Mouse (Mus musculus) liver, adult 2 months (tissue): Measurements from ENCODE around the gene Gm20388. TPM values are rescaled to one million over a fixed set of nuclear protein-coding genes. Genes with fewer than 3 reads are reported as not detected.

Source experiments
- DNase-seq: peaks from one replicate; pipeline ENCODE4 v3.0.0-alpha.2; 2011; ENCODE audit warnings: low read depth, low spot score; ENCODE audit errors: extremely low read depth
- H3K27ac ChIP-seq: fragments of 200-500 bp; replicated peaks from 2 replicates; pipeline ENCODE4 v1.5.1; 2012; ENCODE audit warnings: low read depth, mild to moderate bottlenecking, control low read depth, inconsistent platforms, low read length; ENCODE audit not compliant: insufficient read depth
- H3K27me3 ChIP-seq: fragments of 200-500 bp; 2 replicates; pipeline ENCODE4 v1.6.1; 2012; ENCODE audit warnings: mild to moderate bottlenecking, moderate library complexity, low read length, inconsistent platforms; ENCODE audit not compliant: control insufficient read depth, insufficient read depth
- H3K36me3 ChIP-seq: fragments of 200-500 bp; 2 replicates; pipeline ENCODE4 v1.6.1; 2012; ENCODE audit warnings: low read length, inconsistent platforms; ENCODE audit not compliant: control insufficient read depth, insufficient read depth
- H3K4me1 ChIP-seq: fragments of 200-500 bp; 2 replicates; pipeline ENCODE4 v1.6.1; 2011; ENCODE audit warnings: low read length; ENCODE audit not compliant: control insufficient read depth, insufficient read depth
- H3K4me3 ChIP-seq: fragments of 200-500 bp; 2 replicates; pipeline ENCODE4 v1.5.1; 2011; ENCODE audit warnings: low read depth, mild to moderate bottlenecking, control low read depth, low read length, moderate library complexity; ENCODE audit not compliant: insufficient read depth
- H3K79me2 ChIP-seq: fragments of 200-500 bp; 2 replicates; pipeline ENCODE4 v1.6.1; 2012; ENCODE audit warnings: inconsistent platforms, mild to moderate bottlenecking, low read length, moderate library complexity; ENCODE audit not compliant: control insufficient read depth, insufficient read depth
- H3K9ac ChIP-seq: fragments of 200-500 bp; 2 replicates; pipeline ENCODE4 v1.6.1; 2012; ENCODE audit warnings: low read depth, mild to moderate bottlenecking, control low read depth, inconsistent platforms, low read length
- CTCF ChIP-seq: fragments of 200-500 bp; IDR thresholded peaks from 2 replicates; pipeline ENCODE4 v1.5.1; 2011; ENCODE audit warnings: low read depth, low read length, control low read depth
- POLR2A ChIP-seq: fragments of 200-500 bp; IDR thresholded peaks from 2 replicates; pipeline ENCODE4 v1.6.1; 2011; ENCODE audit warnings: low read length, control low read depth; ENCODE audit not compliant: insufficient read depth; ENCODE audit errors: extremely low read depth
- WGBS: fragments of 180-500 bp; shearing (Covaris S2); methylation state at CpG from one replicate; pipeline ENCODE4 v1.1.7; 2018; 5-methylcytosine and 5-hydroxymethylcytosine counted together
- polyA plus RNA-seq: library from polyadenylated mRNA; depleted of rRNA; stranded (reverse); fragments of >200 nt; gene quantifications from 2 replicates; pipeline ENCODE4 v1.2.3, GENCODE M21; 2012
- total RNA-seq: library from RNA; depleted of rRNA; stranded (reverse); fragments of >200 nt; gene quantifications from 2 replicates; pipeline ENCODE4 v1.2.3, GENCODE M21; 2014

Gm20388 gene
- total and polyA plus RNA-seq, 2 experiments, result 6.4 to 19.9 TPM

DNA sequence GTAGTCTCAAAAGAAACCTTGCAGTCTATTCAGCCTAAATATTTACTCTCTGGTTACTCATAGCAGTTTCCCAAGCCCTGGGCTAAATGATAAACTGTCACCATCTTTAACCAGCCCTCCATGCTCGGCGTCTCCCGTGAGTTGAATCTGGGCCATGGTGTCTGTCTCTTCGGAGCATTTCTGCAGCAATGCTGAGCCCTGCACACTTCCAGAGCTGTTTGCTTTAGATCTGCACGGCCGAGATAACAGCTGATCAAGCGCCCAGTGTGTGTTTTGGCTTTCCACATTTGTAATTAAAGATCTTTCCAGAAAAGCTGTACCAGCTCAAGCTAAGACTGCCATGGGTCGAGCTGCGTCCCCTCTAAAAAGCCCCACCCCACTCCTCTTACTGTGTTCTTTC lies 1068.6 kb downstream of the Gm20388 start:
- no peak for DNase-seq
- TF ChIP-seq POLR2A (no peak), CTCF (no peak)
- Histone ChIP-seq H3K27me3 (peaks cover 3% of the 10 kb centered on the region; the same call in 1 of the 2 replicates), H3K9ac (no peak overlapping the region), H3K36me3 (no peaks in the 10 kb centered on the region), H3K4me1 (no peaks in the 10 kb centered on the region), H3K4me3 (no peak overlapping the region), H3K27ac (no peak overlapping the region), H3K79me2 (no peaks in the 10 kb centered on the region)
- 16% methylated on average over 9 of the region's 9 CpGs for WGBS

DNA sequence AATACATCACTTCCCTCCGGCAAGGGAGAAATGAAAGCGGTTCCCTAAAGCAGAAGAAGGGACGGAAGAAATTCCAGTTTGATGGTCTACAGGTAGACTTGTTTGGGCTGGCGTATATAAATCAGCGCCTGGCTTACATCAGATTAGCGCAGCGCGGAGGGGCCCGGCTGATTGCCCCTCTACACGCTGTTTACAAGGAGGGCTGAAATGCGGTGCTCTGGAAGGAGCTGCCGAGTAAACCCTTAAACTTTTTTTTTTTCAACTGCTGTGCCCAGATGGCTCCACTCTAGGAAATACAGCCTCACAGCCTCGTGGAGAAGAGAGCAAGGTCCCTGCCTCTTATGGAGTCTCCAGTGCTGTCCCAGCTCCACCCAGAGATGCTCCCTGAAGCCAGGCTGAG lies 1070.3 kb downstream of the Gm20388 start:
- Histone ChIP-seq H3K79me2 (no peaks in the 10 kb centered on the region), H3K27me3 (peaks cover 3% of the 10 kb centered on the region; the same call in 1 of the 2 replicates), H3K9ac (no peak overlapping the region), H3K27ac (no peak overlapping the region), H3K4me3 (no peak overlapping the region), H3K36me3 (no peaks in the 10 kb centered on the region), H3K4me1 (no peaks in the 10 kb centered on the region)
- TF ChIP-seq CTCF (no peak), POLR2A (no peak)
- DNase-seq, result no peak
- WGBS, result 62% methylated on average over 13 of the region's 13 CpGs

DNA sequence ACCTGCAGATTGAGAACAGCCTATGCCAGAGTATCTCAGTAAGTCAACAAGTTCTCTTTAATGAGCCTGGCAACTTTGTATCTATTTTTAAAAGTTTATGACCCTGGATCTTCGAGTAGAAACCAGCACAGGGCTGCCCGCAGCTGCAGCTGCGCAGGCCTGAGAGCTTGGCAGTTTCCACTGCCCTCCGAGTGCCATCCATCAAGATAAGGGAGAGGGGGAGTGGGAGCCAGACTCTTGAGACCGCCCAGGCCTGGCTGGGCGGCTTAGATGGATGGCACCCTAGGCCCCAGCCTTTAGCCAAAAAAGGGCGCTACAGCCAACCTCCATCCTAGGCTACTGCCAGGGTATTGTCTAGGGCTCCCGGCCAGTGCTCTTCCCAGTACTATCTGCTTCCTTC lies 1074.2 kb downstream of the Gm20388 start:
- no peak for TF ChIP-seq POLR2A
- no peak for TF ChIP-seq CTCF
- Histone ChIP-seq H3K9ac (no peak overlapping the region), H3K79me2 (no peaks in the 10 kb centered on the region), H3K4me3 (no peak overlapping the region), H3K27me3 (no peaks in the 10 kb centered on the region), H3K27ac (no peak overlapping the region), H3K36me3 (no peaks in the 10 kb centered on the region), H3K4me1 (no peaks in the 10 kb centered on the region)
- WGBS, result 82% methylated on average over 8 of the region's 8 CpGs
- DNase-seq, result no peak

DNA sequence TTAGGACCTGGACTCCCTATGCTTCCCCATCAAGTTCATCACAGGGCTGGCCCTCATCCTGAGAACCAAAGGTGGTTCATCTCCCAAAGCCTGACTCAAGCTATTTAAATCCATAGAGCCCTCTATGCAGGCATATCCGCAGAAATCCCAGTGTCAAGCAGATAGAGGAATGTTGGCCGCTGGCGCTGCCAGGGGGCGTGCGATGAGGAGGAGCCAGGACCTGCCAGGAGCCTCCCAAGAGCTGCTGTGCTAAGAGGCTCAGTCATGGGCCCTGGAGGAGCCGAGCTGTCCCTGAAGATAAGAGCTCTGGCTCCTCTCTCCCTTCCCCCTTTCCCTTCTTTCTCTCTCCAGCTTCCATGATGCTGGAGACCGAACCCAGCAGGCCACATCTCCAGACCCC lies 1075.4 kb downstream of the Gm20388 start:
- Histone ChIP-seq H3K27ac (no peak overlapping the region), H3K9ac (no peak overlapping the region), H3K27me3 (no peaks in the 10 kb centered on the region), H3K79me2 (no peaks in the 10 kb centered on the region), H3K4me1 (no peaks in the 10 kb centered on the region), H3K4me3 (no peak overlapping the region), H3K36me3 (no peaks in the 10 kb centered on the region)
- WGBS, result 89% methylated on average over 7 of the region's 7 CpGs
- TF ChIP-seq POLR2A, result no peak
- TF ChIP-seq CTCF, result no peak
- no peak for DNase-seq

DNA sequence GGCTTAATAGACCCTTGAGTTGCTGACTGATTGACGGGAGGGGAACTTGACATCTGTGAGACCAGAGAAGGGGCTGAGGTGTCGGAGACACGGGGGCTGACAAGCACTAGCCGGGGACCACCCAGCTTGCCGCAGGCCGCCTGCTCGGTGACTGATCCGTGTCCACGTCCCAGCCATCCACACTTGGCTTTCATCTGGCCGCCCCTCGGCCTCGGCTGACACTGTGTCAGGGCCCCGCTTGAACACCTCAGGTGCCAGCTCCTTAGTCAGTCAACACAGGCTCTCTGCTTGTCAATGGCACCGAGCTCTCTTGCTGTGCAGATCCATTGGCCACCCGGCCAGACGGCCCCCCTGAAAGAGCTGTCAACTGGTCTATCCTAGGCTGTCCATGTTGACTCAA lies 1083.1 kb downstream of the Gm20388 start:
- H3K36me3 ChIP-seq, result no peaks in the 10 kb centered on the region
- H3K79me2 ChIP-seq, result no peaks in the 10 kb centered on the region
- no peaks in the 10 kb centered on the region for H3K27me3 ChIP-seq
- H3K27ac ChIP-seq, result no peak overlapping the region
- no peak overlapping the region for H3K4me3 ChIP-seq
- no peak for DNase-seq
- no peaks in the 10 kb centered on the region for H3K4me1 ChIP-seq
- no peak for TF ChIP-seq POLR2A
- no peak for TF ChIP-seq CTCF
- WGBS, result 87% methylated on average over 16 of the region's 16 CpGs
- no peak overlapping the region for H3K9ac ChIP-seq

DNA sequence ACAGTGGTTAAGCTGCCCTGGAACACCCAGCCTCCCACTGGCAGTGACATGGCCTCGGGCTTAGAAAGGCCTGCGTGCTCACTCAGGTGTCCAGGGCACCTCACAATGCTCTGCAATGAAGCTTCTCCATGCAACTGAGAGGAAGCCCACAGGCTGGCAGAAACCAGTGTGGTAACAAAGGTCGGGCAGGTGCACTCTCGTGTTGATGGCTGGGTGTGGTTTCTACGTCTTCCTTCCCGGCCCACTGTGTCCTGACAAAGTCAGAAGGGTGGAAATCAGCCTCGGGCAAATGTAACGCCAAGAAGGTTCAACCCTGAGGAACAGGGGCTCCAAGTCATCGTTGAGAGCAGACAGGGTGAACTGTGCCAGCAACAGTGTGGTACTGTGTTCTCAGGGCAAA lies 1084.8 kb downstream of the Gm20388 start:
- no peak for DNase-seq
- H3K4me3 ChIP-seq, result no peak overlapping the region

More for the DNA sequence above, 1084.8 kb downstream of the Gm20388 start:
- no peaks in the 10 kb centered on the region for H3K36me3 ChIP-seq
- no peak overlapping the region for H3K9ac ChIP-seq
- H3K4me1 ChIP-seq, result no peaks in the 10 kb centered on the region
- H3K27me3 ChIP-seq, result no peaks in the 10 kb centered on the region
- H3K79me2 ChIP-seq, result no peaks in the 10 kb centered on the region
- no peak overlapping the region for H3K27ac ChIP-seq
- WGBS, result 75% methylated on average over 9 of the region's 9 CpGs
- TF ChIP-seq POLR2A (no peak), CTCF (no peak)
